Mouse (Mus musculus) heart, embryonic 14.5 days (tissue): Measurements from ENCODE around the gene Arhgap44. TPM values are rescaled to one million over a fixed set of nuclear protein-coding genes. Genes with fewer than 3 reads are reported as not detected.

Experiments
- ATAC-seq: fragments of 200-750 bp; cut with Nextera tagmentation; 2 replicates; pipeline ENCODE4 v1.8.0; 2017; ENCODE audit warnings: low read depth, moderate TSS enrichment; ENCODE audit not compliant: insufficient number of reproducible peaks, insufficient read depth, low FRiP score
- H3K27ac ChIP-seq, 2 experiments: fragments of 200-500 bp in 1 of 2; fragments of 300-500 bp in 1 of 2; sonication (generic) in 1 of 2; replicated peaks in 1 of 2; 2 replicates each; pipeline ENCODE4 v1.5.1; 2012 to 2014; ENCODE audit warnings: low read depth in 2 of 2, low read length in 2 of 2, control low read depth in 1 of 2, mild to moderate bottlenecking in 1 of 2, mixed read lengths in 1 of 2; ENCODE audit not compliant: control insufficient read depth in 1 of 2, insufficient read depth in 1 of 2
- H3K27me3 ChIP-seq: fragments of 300-500 bp; sonication (generic); 2 replicates; pipeline ENCODE4 v1.6.1; 2014; ENCODE audit warnings: mild to moderate bottlenecking, low read length, control low read depth; ENCODE audit not compliant: control insufficient read depth, insufficient read depth
- H3K36me3 ChIP-seq: fragments of 300-500 bp; sonication (generic); 2 replicates; pipeline ENCODE4 v1.6.1; 2014; ENCODE audit warnings: mild to moderate bottlenecking, control low read depth, low read length, mixed read lengths; ENCODE audit not compliant: control insufficient read depth, insufficient read depth
- H3K4me1 ChIP-seq, 2 experiments: fragments of 200-500 bp in 1 of 2; fragments of 300-500 bp in 1 of 2; sonication (generic) in 1 of 2; 2 replicates each; pipeline ENCODE4 v1.6.1; 2012 to 2014; ENCODE audit warnings: low read length in 2 of 2, control low read depth in 1 of 2, mixed read lengths in 1 of 2; ENCODE audit not compliant: control insufficient read depth in 2 of 2, insufficient read depth in 2 of 2
- H3K4me2 ChIP-seq: fragments of 300-500 bp; sonication (generic); 2 replicates; pipeline ENCODE4 v1.6.1; 2014; ENCODE audit warnings: mild to moderate bottlenecking, low read length
- H3K4me3 ChIP-seq, 2 experiments: fragments of 200-500 bp in 1 of 2; fragments of 300-500 bp in 1 of 2; sonication (generic) in 1 of 2; 2 replicates each; pipeline ENCODE4 v1.5.1; 2012 to 2014; ENCODE audit warnings: low read length in 2 of 2, mild to moderate bottlenecking in 2 of 2, control low read depth in 1 of 2, low read depth in 1 of 2, moderate library complexity in 1 of 2; ENCODE audit not compliant: control insufficient read depth in 1 of 2, insufficient read depth in 1 of 2
- H3K9ac ChIP-seq: fragments of 300-500 bp; sonication (generic); 2 replicates; pipeline ENCODE4 v1.6.1; 2014; ENCODE audit warnings: mild to moderate bottlenecking, low read length
- H3K9me3 ChIP-seq: fragments of 300-500 bp; sonication (generic); 2 replicates; pipeline ENCODE4 v1.6.1; 2016; ENCODE audit warnings: low read length, control low read depth; ENCODE audit not compliant: control insufficient read depth
- WGBS: fragments of 180-500 bp; shearing (Covaris S2); extraction: QIAGEN DNeasy Blood & Tissue Kit; methylation state at CpG from one replicate; pipeline ENCODE4 v1.1.7; 2014; 5-methylcytosine and 5-hydroxymethylcytosine counted together
- polyA plus RNA-seq: library from polyadenylated mRNA; unstranded; fragments of >200 nt; fragmentation: Nextera tagmentation; extraction: Ambion mirVana; gene quantifications from 2 replicates; pipeline ENCODE4 v1.2.1, GENCODE M21; 2014

The Arhgap44 gene
- polyA plus RNA-seq, 1 experiment from 2014 or later: 14.0 TPM

- H3K4me3 ChIP-seq: no peak overlapping the region
- peaks cover 7% of the 10 kb centered on the region; the same call in 1 of the 2 replicates for H3K36me3 ChIP-seq
- ATAC-seq: no peak
- H3K4me2 ChIP-seq: no peak overlapping the region
- H3K9me3 ChIP-seq: no peaks in the 10 kb centered on the region
- H3K4me1 ChIP-seq: peaks cover 20 to 33% of the 10 kb centered on the region in 2 experiments
- no peaks in the 10 kb centered on the region for H3K27me3 ChIP-seq
- H3K9ac ChIP-seq: no peak overlapping the region
- no peak overlapping the region; a peak in 1 of 4 replicates for H3K27ac ChIP-seq
- 49% methylated on average over 7 of the region's 7 CpGs for WGBS
Measured at GRCm38 (mm10) chr11:65058224-65058908, 104.4 kb downstream of the Arhgap44 start.

- Histone ChIP-seq H3K4me3 (no peak overlapping the region), H3K9ac (no peak overlapping the region), H3K36me3 (peaks cover 16% of the 10 kb centered on the region), H3K4me2 (peak overlapping the region; percentile 30), H3K4me1 (peaks cover 20 to 33% of the 10 kb centered on the region in 2 experiments), H3K27ac (peak overlapping the region in 1 of 2 experiments; percentile 18; a peak in 1 of 4 replicates), H3K27me3 (no peaks in the 10 kb centered on the region), H3K9me3 (no peaks in the 10 kb centered on the region)
- WGBS: 7% methylated on average over 7 of the region's 7 CpGs
- no peak; the same call in 1 of the 2 replicates for ATAC-seq
Measured at GRCm38 (mm10) chr11:65055596-65055995, 107.2 kb downstream of the Arhgap44 start.

- Histone ChIP-seq H3K4me1 (peaks cover 20 to 33% of the 10 kb centered on the region in 2 experiments), H3K27ac (no peak overlapping the region), H3K4me3 (no peak overlapping the region), H3K4me2 (no peak overlapping the region), H3K27me3 (no peaks in the 10 kb centered on the region), H3K36me3 (peaks cover 16% of the 10 kb centered on the region), H3K9ac (no peak overlapping the region), H3K9me3 (no peaks in the 10 kb centered on the region)
- no peak for ATAC-seq
- 89% methylated on average over 5 of the region's 5 CpGs for WGBS
Measured at GRCm38 (mm10) chr11:65054216-65054615, 108.5 kb downstream of the Arhgap44 start.

- Histone ChIP-seq H3K36me3 (peaks cover 18% of the 10 kb centered on the region), H3K27ac (no peak overlapping the region), H3K4me2 (no peak overlapping the region), H3K27me3 (no peaks in the 10 kb centered on the region), H3K4me3 (no peak overlapping the region), H3K4me1 (peaks cover 5 to 8% of the 10 kb centered on the region in 2 experiments), H3K9me3 (no peaks in the 10 kb centered on the region), H3K9ac (no peak overlapping the region)
- ATAC-seq: no peak
- WGBS: 89% methylated on average over 5 of the region's 5 CpGs
Measured at GRCm38 (mm10) chr11:65050819-65051218, 111.9 kb downstream of the Arhgap44 start.

GRCm38 (mm10) chr11:65049090-65049489, 113.7 kb downstream of the Arhgap44 start:
- ATAC-seq: no peak
- H3K4me1 ChIP-seq: no peaks in the 10 kb centered on the region; a peak in 1 of 4 replicates
- no peaks in the 10 kb centered on the region for H3K27me3 ChIP-seq
- H3K9me3 ChIP-seq: no peaks in the 10 kb centered on the region
- whole genome bisulfite sequencing: 82% methylated on average over 7 of the region's 7 CpGs
- no peak overlapping the region for H3K9ac ChIP-seq
- no peak overlapping the region for H3K4me3 ChIP-seq
- H3K27ac ChIP-seq: no peak overlapping the region
- no peak overlapping the region for H3K4me2 ChIP-seq
- peaks cover 18% of the 10 kb centered on the region for H3K36me3 ChIP-seq

- Histone ChIP-seq H3K27ac (no peak overlapping the region), H3K4me3 (no peak overlapping the region), H3K9ac (no peak overlapping the region), H3K27me3 (no peaks in the 10 kb centered on the region), H3K4me2 (no peak overlapping the region), H3K4me1 (no peaks in the 10 kb centered on the region), H3K9me3 (no peaks in the 10 kb centered on the region), H3K36me3 (0 out of 2 replicates have a peak, but pooled peaks cover 5% of the 10 kb centered on the region)
- ATAC-seq: no peak
- 91% methylated on average over 6 of the region's 6 CpGs for WGBS
Measured at GRCm38 (mm10) chr11:65040556-65040955, 122.2 kb downstream of the Arhgap44 start.

GRCm38 (mm10) chr11:65039517-65040095, 123.2 kb downstream of the Arhgap44 start:
- Histone ChIP-seq H3K4me1 (no peaks in the 10 kb centered on the region), H3K4me3 (no peak overlapping the region), H3K27me3 (no peaks in the 10 kb centered on the region), H3K36me3 (peaks cover 8% of the 10 kb centered on the region; the same call in 1 of the 2 replicates), H3K9ac (no peak overlapping the region), H3K4me2 (no peak overlapping the region), H3K9me3 (no peaks in the 10 kb centered on the region), H3K27ac (no peak overlapping the region)
- no peak for ATAC-seq
- 68% methylated on average over 12 of the region's 12 CpGs for WGBS
